Mouse (Mus musculus) heart, postnatal 36 days (tissue): ENCODE results near the gene Emc8. TPM values are rescaled to one million over a fixed set of nuclear protein-coding genes. Genes with fewer than 3 reads are reported as not detected.

ENCODE experiments used
- DNase-seq, 2 experiments: peaks; one replicate each; pipeline ENCODE4 v3.0.0; 2021 to 2022
- intact Hi-C: fragments of 180-260 bp; cut with DNase I; formaldehyde crosslinking; loops from one replicate; pipeline ENCODE4 v1.15.1; 2025
- total RNA-seq, 2 experiments: library from RNA; stranded (reverse); gene quantifications; 2 replicates each; pipeline ENCODE4 v1.2.3; 2021

Emc8 gene
- total RNA-seq = 10 to 100 TPM; 40.2 to 46.2 TPM

DNA sequence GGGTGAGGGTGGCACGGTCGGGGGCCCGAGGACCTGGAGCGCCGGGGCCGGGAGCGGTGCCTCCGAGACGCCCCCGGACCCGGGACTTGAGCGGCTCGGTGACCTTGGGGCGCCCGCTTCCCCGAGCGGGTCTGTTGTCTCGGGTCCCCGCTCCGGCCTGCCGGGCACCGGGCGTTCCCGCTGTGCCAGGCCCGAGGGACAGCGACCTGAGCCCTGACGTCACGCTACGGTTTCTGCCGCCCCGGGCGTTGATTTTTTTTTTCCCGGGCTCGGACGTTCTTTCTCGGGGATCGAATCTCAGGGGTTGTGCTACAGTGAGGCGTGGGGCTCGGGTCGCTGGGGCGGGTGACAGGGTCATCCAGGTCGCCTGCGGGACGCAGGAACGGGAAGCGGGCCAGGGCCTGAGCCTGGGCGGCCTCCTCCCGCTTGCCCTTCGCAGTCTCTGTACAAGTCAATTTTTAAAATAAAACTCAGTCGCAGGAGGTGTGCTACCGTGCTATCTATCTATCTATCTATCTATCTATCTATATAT, at the start of gene Emc8:
Gene Emc8 (minus strand): TSS at position 200 of the 532 bp plus-strand sequence.
- intact Hi-C loops = no loop called here

DNA sequence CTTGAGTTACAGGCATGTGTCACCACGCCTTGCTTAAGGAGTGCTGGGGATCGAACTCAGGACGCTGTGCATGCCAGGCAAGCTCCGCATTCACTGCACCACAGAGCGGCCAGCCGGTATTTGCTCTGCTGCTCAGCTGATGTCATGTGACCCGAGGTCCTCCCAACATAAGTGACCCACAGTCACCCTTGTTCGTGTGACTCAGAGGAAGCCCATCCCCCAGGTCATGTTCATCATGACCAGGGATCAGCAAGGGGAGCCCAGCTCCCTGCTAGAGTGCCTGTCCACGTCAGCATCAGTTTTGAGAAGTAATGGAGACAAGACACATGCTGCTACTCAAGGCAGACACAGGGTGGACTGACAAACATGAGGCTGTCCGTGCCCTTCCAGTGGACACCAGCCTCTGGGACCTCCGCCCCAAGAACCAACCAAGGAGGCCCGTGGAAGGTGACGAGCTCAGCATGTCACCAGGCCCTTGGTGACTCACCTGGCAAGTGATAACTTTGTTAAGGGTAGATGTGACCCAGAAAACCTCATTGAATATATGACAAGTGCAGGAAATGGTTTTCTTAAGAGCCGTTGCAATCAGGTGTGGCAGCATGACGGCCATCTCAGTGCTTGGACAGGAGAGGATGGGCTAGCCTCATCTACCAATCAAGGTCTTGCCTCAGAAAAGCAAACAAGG, 47.8 kb upstream of the Emc8 start:
- intact Hi-C loops = no loop called here
- DNase-seq = peak in 1 of 2 experiments; percentile 2

More for the DNA sequence above, at the start of gene Emc8:
- peak in 1 of 2 experiments; percentile 36 for DNase-seq

DNA sequence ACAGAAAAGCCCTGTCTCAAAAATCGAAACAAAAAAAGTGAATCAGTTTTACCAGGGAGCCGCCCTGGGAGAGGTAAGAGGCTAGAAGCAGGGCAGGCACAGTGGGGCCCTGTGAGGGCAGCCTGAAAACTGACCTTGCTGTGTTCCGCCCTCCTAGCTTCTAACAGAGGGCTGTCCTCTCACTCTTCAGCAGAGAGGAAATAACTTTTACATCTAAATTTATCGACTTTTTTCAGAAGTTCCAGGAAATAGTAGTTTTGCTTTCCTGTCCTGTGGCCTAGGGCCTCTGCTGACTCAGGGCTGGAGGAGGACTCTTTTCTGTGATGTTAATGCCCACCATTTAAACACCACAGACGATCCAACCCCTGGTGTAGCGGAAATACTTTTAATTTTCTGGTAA, 46.8 kb upstream of the Emc8 start:
- DNase-seq = no peak
- intact Hi-C loops = no loop called here

- peak in 1 of 2 experiments; percentile 0 for DNase-seq
- intact Hi-C loops = no loop called here
Observed at GRCm38 (mm10) chr8:120709176-120709575, 40.8 kb upstream of the Emc8 start.

DNA sequence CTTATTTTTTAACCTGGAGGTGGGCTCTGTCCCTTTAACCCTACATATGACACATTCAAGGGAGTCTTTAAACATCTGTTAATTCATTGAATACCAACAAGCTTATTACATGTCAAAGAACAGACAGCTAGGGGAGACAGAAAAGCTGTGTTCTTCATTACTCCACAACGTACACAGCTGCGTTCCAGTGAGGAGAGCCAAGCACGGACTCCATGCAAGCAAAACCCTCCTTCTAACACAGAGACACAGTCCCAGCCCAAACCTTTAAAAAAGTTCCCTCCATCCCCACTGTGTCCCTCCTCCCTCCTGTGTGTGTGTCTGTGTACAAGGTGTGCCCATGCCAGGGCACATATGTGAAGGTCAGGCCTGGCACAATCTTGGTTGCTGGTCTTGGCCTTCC, 37.8 kb upstream of the Emc8 start:
- intact Hi-C loops = no loop called here
- no peak for DNase-seq

GRCm38 (mm10) chr8:120705163-120705562, 36.8 kb upstream of the Emc8 start:
- intact Hi-C loops = no loop called here

DNA sequence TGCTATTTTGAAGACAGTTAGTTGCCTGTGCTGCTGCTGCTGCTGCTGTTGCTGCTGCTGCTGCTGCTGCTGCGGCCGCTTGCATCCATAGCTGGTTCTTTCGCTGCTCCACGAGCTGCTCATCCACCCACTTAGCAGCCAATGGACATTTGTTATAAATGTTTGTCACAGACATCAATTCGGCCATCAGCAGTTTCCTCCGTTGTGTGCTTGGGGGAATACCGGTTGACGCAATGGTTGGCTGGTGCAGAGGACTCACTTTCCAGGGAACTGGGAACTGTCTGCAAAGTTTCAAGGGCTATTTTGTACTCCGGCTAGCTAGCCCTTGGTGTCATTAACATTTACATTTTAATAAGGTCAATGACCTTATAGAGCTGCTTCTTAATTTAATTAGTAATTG, 35.8 kb upstream of the Emc8 start:
- DNase-seq = peak; percentile 33 to 47
- intact Hi-C loops = no loop called here

More at GRCm38 (mm10) chr8:120705163-120705562, 36.8 kb upstream of the Emc8 start:
- no peak for DNase-seq

GRCm38 (mm10) chr8:120701758-120702465, 33.5 kb upstream of the Emc8 start:
- intact Hi-C loops = no loop called here
- DNase-seq = no peak

DNA sequence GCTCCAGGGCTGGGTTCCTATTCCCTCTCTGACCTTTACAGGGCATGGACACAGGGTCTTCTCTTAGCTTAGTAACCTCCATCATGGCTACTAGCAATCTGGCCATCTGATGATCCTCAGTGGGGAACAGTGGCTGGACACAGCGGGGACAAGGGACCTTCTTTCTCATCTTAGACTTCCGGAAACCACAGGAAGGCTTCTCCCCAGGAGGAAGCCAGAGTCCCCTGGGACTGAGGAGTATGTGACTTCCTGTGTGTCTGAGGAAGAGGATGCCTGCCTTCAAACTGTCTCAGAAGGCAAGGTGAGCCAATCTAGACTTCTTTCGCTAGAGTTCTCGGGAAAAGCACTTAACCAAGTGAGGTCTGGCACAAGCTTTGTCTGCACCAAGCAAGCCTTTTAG, 31.7 kb upstream of the Emc8 start:
- intact Hi-C loops = no loop called here
- no peak for DNase-seq

- intact Hi-C loops = no loop called here
- no peak for DNase-seq
Observed at GRCm38 (mm10) chr8:120699565-120699964, 31.2 kb upstream of the Emc8 start.

- intact Hi-C loops = no loop called here
- no peak for DNase-seq
Observed at GRCm38 (mm10) chr8:120699079-120699478, 30.7 kb upstream of the Emc8 start.

DNA sequence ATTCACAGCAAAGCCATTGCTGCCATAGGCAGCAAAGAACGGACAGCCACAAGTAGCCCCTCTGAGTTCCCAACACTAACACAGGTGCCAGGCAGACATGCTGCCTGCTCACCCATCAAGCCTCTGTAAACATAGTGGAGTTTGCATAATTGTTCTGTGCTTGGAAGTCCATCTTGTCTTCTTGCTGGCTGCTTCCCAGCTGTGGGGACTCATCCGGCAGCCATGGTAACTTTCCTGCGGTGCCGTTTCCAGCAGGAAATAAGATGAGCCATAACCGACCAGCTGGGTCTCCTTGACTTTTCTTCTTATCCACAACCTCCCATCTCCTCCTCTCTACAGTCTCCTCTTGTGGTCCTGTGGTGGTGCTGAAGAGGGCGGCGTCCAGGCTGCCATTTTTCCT, 30.1 kb upstream of the Emc8 start:
- intact Hi-C loops = no loop called here
- DNase-seq = no peak

DNA sequence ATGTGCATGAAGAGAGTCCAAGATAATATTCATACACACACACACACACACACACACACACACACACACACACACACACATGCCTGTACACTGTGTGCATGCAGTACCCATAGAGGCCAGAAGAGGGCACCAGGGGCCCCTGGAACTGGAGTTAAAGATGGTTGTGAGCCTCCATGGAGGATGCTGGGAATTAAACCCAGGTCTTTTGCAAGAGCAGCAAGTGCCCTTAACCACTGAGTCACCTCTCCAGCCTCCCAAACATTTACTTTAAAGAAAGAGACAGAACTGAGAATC, 29.6 kb upstream of the Emc8 start:
- peak in 1 of 2 experiments; percentile 42 for DNase-seq
- intact Hi-C loops = no loop called here

- DNase-seq = peak; percentile 56 to 63
- intact Hi-C loops = no loop called here
Observed at GRCm38 (mm10) chr8:120697154-120697978, 29.0 kb upstream of the Emc8 start.

DNA sequence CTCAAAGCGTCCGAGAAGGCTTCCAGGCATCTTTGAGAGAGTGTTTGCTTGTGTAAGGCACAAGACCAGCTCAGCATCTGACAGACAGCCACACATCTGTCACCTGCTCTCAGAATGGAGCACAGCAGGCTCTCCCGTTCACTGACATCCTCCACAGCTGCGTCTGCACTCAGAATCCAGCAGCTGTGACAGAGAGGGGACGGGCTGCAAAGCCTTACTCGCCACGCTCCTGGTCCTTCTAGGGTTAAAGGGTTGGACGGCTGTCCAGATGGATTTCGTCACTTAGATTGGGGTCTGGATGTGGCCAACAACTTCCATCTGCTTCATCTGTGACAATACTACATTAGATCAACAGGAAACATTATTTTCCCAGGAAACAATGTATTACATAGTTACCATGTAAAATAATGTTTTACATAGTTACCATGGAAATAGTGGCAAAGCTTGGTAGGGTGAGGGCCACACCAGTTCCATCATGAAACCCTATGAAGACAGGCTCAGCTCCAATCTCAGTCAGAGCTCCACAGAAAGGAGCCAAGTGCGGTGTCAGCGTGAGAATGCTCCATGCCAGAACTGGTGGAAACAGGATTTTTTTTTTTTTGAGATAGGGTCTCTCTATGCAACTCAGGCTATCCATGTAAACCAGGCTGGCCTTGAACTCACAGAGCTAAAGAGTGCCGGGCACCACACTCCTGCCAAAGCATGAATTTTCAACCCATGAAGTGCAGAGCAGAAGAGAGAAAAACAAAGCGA, 28.2 kb upstream of the Emc8 start:
- DNase-seq = no peak
- intact Hi-C loops = no loop called here

- intact Hi-C loops = no loop called here
Observed at GRCm38 (mm10) chr8:120693861-120694493, 25.6 kb upstream of the Emc8 start.

GRCm38 (mm10) chr8:120692934-120693333, 24.6 kb upstream of the Emc8 start:
- intact Hi-C loops = no loop called here
- DNase-seq = no peak

More at GRCm38 (mm10) chr8:120693861-120694493, 25.6 kb upstream of the Emc8 start:
- DNase-seq = no peak

DNA sequence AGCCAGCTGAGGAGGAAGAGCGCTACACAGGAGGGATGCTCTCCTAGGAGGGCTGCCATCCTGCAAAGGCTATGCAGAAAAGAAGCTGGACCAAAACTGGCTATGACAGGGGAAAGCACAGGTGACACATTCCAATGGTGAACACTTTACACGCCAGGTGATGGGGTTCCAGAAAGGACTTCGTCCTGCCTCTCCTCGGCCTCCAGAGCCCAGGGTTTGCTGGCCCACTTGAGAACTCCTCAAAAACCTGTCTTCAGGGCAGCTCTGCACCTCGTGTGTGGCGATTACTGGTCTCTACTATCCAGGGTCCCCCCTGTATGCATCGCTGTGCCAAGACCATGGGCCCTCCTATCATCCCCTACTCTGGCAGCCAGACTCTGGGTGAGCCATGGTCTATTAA, 20.1 kb upstream of the Emc8 start:
- intact Hi-C loops = no loop called here
- no peak for DNase-seq

GRCm38 (mm10) chr8:120687786-120688185, 19.4 kb upstream of the Emc8 start:
- DNase-seq = peak; percentile 49 to 62
- intact Hi-C loops = no loop called here

GRCm38 (mm10) chr8:120686576-120686975, 18.2 kb upstream of the Emc8 start:
- intact Hi-C loops = no loop called here
- DNase-seq = no peak
